In the genomic region with DNA sequence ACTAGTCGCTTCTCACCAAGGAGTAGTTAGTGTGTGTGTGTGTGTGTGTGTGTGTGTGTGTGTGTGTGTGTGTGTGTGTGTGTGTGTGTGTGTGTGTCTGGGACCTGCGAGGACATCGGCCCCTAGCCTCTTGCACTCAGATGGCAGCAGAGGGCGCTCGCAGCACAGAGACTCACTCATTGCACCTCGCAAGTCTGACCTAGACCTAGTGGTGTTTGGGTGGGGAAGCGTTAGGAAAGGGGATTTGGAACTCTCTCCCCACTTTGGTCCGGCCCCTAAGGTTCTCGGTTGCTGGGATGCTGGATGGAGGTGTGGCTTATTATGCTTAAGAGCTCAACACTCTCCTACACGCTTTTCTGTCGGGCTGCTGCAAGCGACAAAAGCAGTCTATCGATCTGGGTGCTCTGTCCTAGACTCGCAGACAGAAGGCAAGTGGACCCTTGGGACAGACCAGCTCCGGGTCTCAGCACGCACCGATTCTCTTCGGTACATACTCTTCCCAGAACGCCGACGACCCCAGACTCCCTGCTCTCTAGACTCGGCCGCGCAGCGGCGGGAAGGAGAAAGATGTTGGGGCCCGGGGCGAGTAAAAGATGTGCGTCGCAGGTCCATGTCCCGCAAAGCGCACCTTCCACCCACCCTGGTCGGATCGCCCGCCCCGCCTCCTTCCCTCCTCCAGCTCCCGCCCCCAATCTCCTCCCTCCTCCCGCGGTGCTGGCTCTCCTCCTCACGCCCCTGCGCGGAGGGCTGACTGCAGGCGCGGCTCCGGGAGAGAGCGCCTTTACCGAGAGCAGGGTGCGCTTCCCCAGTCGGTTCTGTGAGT, we compare ENCODE assay signal across 8 mouse cellular contexts. TPM values are rescaled to one million over a fixed set of nuclear protein-coding genes. Genes with fewer than 3 reads are reported as not detected.
A peak's percentile ranks its signal among the peaks of the same experiment; 100 is the strongest.
DNase-seq lines count a peak whose midpoint lies in the region; ATAC-seq and TF ChIP-seq lines count a peak whose summit lies in the region.

A gene (plus strand): TSS at position 750 of the 823 bp plus-strand sequence.

- H3K4me1 ChIP-seq in hindbrain, embryonic 10.5 days (replicated peaks), result peaks cover 25% of the 10 kb centered on the region
- H3K4me1 ChIP-seq in lung, embryonic 15.5 days, result peaks cover 16% of the 10 kb centered on the region
- no peaks in the 10 kb centered on the region; the same call in 1 of the 2 replicates for H3K4me1 ChIP-seq in thymus, adult 2 months (replicated peaks; ENCODE audit: control insufficient read depth, insufficient read depth, low read length)

- H3K27ac ChIP-seq in hindbrain, embryonic 10.5 days, result peak within 1 kb of the TSS; percentile 45; the same call in 1 of the 2 replicates
- no peak within 1 kb of the TSS for H3K27ac ChIP-seq in lung, embryonic 15.5 days
- H3K27ac ChIP-seq in thymus, adult 2 months (ENCODE audit: control insufficient read depth, insufficient read depth, low read length), result no peak within 1 kb of the TSS

- WGBS in hindbrain, embryonic 10.5 days, result under 1% methylated on average over 49 of the region's 49 CpGs
- WGBS in lung, embryonic 15.5 days, result under 1% methylated on average over 47 of the region's 49 CpGs
- 1% methylated on average over 49 of the region's 49 CpGs for WGBS in thymus, adult 2 months

- no peaks in the 10 kb centered on the region for H3K36me3 ChIP-seq in hindbrain, embryonic 10.5 days
- H3K36me3 ChIP-seq in lung, embryonic 15.5 days, result no peaks in the 10 kb centered on the region
- H3K36me3 ChIP-seq in thymus, adult 2 months (ENCODE audit: control insufficient read depth, insufficient read depth, low read length), result no peaks in the 10 kb centered on the region

- peak within 1 kb of the TSS; percentile 74 for H3K4me2 ChIP-seq in lung, embryonic 15.5 days

- peak within 1 kb of the TSS; percentile 50 for H3K4me3 ChIP-seq in hindbrain, embryonic 10.5 days
- peak within 1 kb of the TSS; percentile 41 for H3K4me3 ChIP-seq in lung, embryonic 15.5 days
- H3K4me3 ChIP-seq in thymus, adult 2 months (ENCODE audit: control insufficient read depth, insufficient read depth, low read length), result 0 out of 2 replicates have a peak within 1 kb of the TSS, but pooled peaks have one; percentile 1

- H3K9ac ChIP-seq in lung, embryonic 15.5 days, result no peak within 1 kb of the TSS

- TF ChIP-seq POLR2A in thymus, adult 2 months (IDR thresholded peaks at IDR 0.05; ENCODE audit: control insufficient read depth, extremely low read depth, insufficient read depth, low read length, poor library complexity), result no peak

- peak; percentile 66; the same call in 1 of the 2 replicates for TF ChIP-seq CTCF in thymus, adult 2 months (IDR thresholded peaks at IDR 0.05; ENCODE audit: borderline replicate concordance, control insufficient read depth, extremely low read depth, insufficient read depth, low read length, poor library complexity)

- peak; percentile 89 for DNase-seq in MN1 (ENCODE audit: low spot score)
- DNase-seq in cerebellum, adult 8-10 months, result peak; percentile 64
- peak; percentile 83 for DNase-seq in hindbrain, embryonic 10.5 days (ENCODE audit: low spot score)
- DNase-seq in layer of hippocampus, adult 9-10 months (ENCODE audit: low spot score), result peak; percentile 53
- DNase-seq in ovary, adult 18-20 months (ENCODE audit: low spot score), result peak; percentile 50
- peak; percentile 80 for DNase-seq in thymus, adult 2 months

- H3K27me3 ChIP-seq in hindbrain, embryonic 10.5 days (ENCODE audit: insufficient read depth, poor library complexity, severe bottlenecking), result peaks cover 74% of the 10 kb centered on the region
- peaks cover 70% of the 10 kb centered on the region for H3K27me3 ChIP-seq in lung, embryonic 15.5 days
- peaks cover 14% of the 10 kb centered on the region; the same call in 1 of the 2 replicates for H3K27me3 ChIP-seq in thymus, adult 2 months (ENCODE audit: control insufficient read depth, insufficient read depth, low read length)

- peak; percentile 95 for ATAC-seq in frontal cortex, adult (ENCODE audit: low TSS enrichment)
- peak; percentile 67; the same call in 1 of the 2 replicates for ATAC-seq in lung, embryonic 15.5 days (ENCODE audit: borderline replicate concordance, extremely low read depth, low FRiP score, low TSS enrichment)

- no peaks in the 10 kb centered on the region for H3K9me3 ChIP-seq in hindbrain, embryonic 10.5 days
- no peaks in the 10 kb centered on the region for H3K9me3 ChIP-seq in lung, embryonic 15.5 days

RNA-seq across cellular contexts. Expression of the gene that starts here (rescaled TPM):
- 2.3 and 3.0 TPM in 2 replicates for polyA plus RNA-seq in hindbrain, embryonic 10.5 days (2016; fragmentation: Nextera tagmentation; extraction: Ambion mirVana)
- 0.18 and 0.41 TPM in 2 replicates for polyA plus RNA-seq in lung, embryonic 15.5 days (2015; fragmentation: Nextera tagmentation; extraction: Ambion mirVana)
- 0.13 and 0.20 TPM in 2 replicates for polyA plus RNA-seq in thymus, adult 2 months (2012; rRNA removed)

Comparison
In these comparisons a context has a peak if more than half of its experiments do, and no peak if none do; other contexts are left out.
1. Peak in ATAC-seq, H3K4me3 ChIP-seq and H3K4me2 ChIP-seq in lung, embryonic 15.5 days; RNA of the gene not detected or under 1 TPM.
2. Peak in DNase-seq and H3K4me3 ChIP-seq in thymus, adult 2 months; RNA of the gene not detected or under 1 TPM.